Comparison of ENCODE assay signal across 12 mouse cellular contexts in the genomic region with DNA sequence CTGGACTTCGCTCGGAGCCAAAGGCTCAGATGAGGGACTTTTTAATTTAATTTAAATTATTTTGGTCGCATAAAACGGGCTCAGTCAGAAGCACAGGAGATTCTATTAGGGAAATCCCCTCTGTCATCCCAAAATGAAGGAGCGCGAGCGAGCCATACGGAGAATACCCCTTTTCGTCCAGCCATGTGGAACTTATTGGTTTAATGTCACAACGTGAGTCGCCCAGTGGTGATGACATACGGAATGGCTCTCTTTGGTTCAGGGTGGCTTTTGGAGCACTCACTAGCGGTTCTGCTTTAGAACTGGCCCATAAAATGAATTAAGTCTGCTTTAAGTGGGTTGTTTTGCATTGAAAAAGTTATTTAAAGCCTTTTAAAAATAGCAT.
DNase-seq lines count a peak whose midpoint lies in the region; ATAC-seq and TF ChIP-seq lines count a peak whose summit lies in the region.
"Had no signal": no experiment of that assay in that cellular context is flagged by ENCODE, and none has a peak within 500 bp of the region (broad histone marks: within the 10 kb centered on the region; RNA-seq: fewer than 3 reads in every experiment).

No protein-coding gene starts in this region.

- H3K9me3 ChIP-seq in heart, embryonic 12.5 days (replicated peaks) = no peaks in the 10 kb centered on the region
- H3K9me3 ChIP-seq in neural tube, embryonic 12.5 days = no peaks in the 10 kb centered on the region
- H3K9me3 ChIP-seq in limb, embryonic 14.5 days (ENCODE audit: control insufficient read depth, low read length) = no peaks in the 10 kb centered on the region
- no peaks in the 10 kb centered on the region for H3K9me3 ChIP-seq in intestine, embryonic 15.5 days
- no peaks in the 10 kb centered on the region for H3K9me3 ChIP-seq in liver, embryonic 11.5 days (ENCODE audit: control insufficient read depth, low read length)
- H3K9me3 ChIP-seq: liver, embryonic 15.5 days; megakaryocyte, embryonic 14.5 days had no signal

- 0 out of 2 replicates have a peak overlapping the region, but pooled peaks have one; percentile 35 for H3K4me2 ChIP-seq in heart, embryonic 12.5 days
- H3K4me2 ChIP-seq in neural tube, embryonic 12.5 days (replicated peaks) = peak overlapping the region; percentile 26
- peak overlapping the region; percentile 17; the same call in 1 of the 2 replicates for H3K4me2 ChIP-seq in limb, embryonic 14.5 days (replicated peaks; ENCODE audit: low read depth, low read length, severe bottlenecking)
- no peak overlapping the region for H3K4me2 ChIP-seq in intestine, embryonic 15.5 days (replicated peaks)
- no peak overlapping the region for H3K4me2 ChIP-seq in liver, embryonic 11.5 days
- H3K4me2 ChIP-seq: liver, embryonic 15.5 days had no signal

- H3K27ac ChIP-seq in heart, embryonic 12.5 days (ENCODE audit: poor library complexity, severe bottlenecking) = no peak overlapping the region
- no peak overlapping the region for H3K27ac ChIP-seq in neural tube, embryonic 12.5 days
- H3K27ac ChIP-seq in limb, embryonic 14.5 days (replicated peaks; ENCODE audit: low read depth, low read length) = no peak overlapping the region
- H3K27ac ChIP-seq in intestine, embryonic 15.5 days = no peak overlapping the region
- H3K27ac ChIP-seq in liver, embryonic 11.5 days (ENCODE audit: low read depth, low read length) = no peak overlapping the region
- H3K27ac ChIP-seq: liver, embryonic 15.5 days had no signal

- H3K27me3 ChIP-seq in heart, embryonic 12.5 days (replicated peaks) = no peaks in the 10 kb centered on the region
- no peaks in the 10 kb centered on the region for H3K27me3 ChIP-seq in neural tube, embryonic 12.5 days (replicated peaks)
- no peaks in the 10 kb centered on the region for H3K27me3 ChIP-seq in limb, embryonic 14.5 days (ENCODE audit: control insufficient read depth, insufficient read depth, low read length)
- H3K27me3 ChIP-seq in intestine, embryonic 15.5 days (replicated peaks) = no peaks in the 10 kb centered on the region
- no peaks in the 10 kb centered on the region for H3K27me3 ChIP-seq in liver, embryonic 11.5 days (replicated peaks; ENCODE audit: control insufficient read depth, insufficient read depth, low read length)
- H3K27me3 ChIP-seq: liver, embryonic 15.5 days; megakaryocyte, embryonic 14.5 days had no signal

- H3K4me1 ChIP-seq in heart, embryonic 12.5 days (replicated peaks) = peaks cover 13% of the 10 kb centered on the region
- H3K4me1 ChIP-seq in neural tube, embryonic 12.5 days = no peaks in the 10 kb centered on the region
- H3K4me1 ChIP-seq in limb, embryonic 14.5 days (ENCODE audit: control insufficient read depth, insufficient read depth, low read length) = no peaks in the 10 kb centered on the region; the same call in none of the 2 replicates
- H3K4me1 ChIP-seq in intestine, embryonic 15.5 days (replicated peaks) = no peaks in the 10 kb centered on the region
- no peaks in the 10 kb centered on the region for H3K4me1 ChIP-seq in liver, embryonic 11.5 days (replicated peaks; ENCODE audit: control insufficient read depth, insufficient read depth, low read length)
- H3K4me1 ChIP-seq: liver, embryonic 15.5 days; megakaryocyte, embryonic 14.5 days had no signal

- no peak for ATAC-seq in heart, embryonic 12.5 days (ENCODE audit: insufficient number of reproducible peaks, low FRiP score)
- no peak for ATAC-seq in neural tube, embryonic 12.5 days (ENCODE audit: low FRiP score, low read depth)
- no peak for ATAC-seq in limb, embryonic 14.5 days (ENCODE audit: low FRiP score, low read depth)
- no peak for ATAC-seq in intestine, embryonic 15.5 days
- no peak for ATAC-seq in liver, embryonic 11.5 days (replicated peaks; ENCODE audit: low FRiP score)

- intact Hi-C loops in heart, postnatal 14 days (cut with DNase I) = no loop called here

- no peak overlapping the region for H3K9ac ChIP-seq in heart, embryonic 12.5 days
- no peak overlapping the region for H3K9ac ChIP-seq in neural tube, embryonic 12.5 days
- no peak overlapping the region for H3K9ac ChIP-seq in limb, embryonic 14.5 days (ENCODE audit: low read depth, low read length, severe bottlenecking)
- H3K9ac ChIP-seq in intestine, embryonic 15.5 days = no peak overlapping the region
- H3K9ac ChIP-seq in liver, embryonic 11.5 days (ENCODE audit: low read depth, low read length) = no peak overlapping the region
- H3K9ac ChIP-seq: liver, embryonic 15.5 days had no signal

- H3K36me3 ChIP-seq in heart, embryonic 12.5 days = no peaks in the 10 kb centered on the region
- H3K36me3 ChIP-seq in neural tube, embryonic 12.5 days = no peaks in the 10 kb centered on the region
- H3K36me3 ChIP-seq in limb, embryonic 14.5 days (ENCODE audit: control insufficient read depth, insufficient read depth, low read length) = no peaks in the 10 kb centered on the region
- H3K36me3 ChIP-seq in intestine, embryonic 15.5 days = no peaks in the 10 kb centered on the region
- no peaks in the 10 kb centered on the region for H3K36me3 ChIP-seq in liver, embryonic 11.5 days (ENCODE audit: control insufficient read depth, insufficient read depth, low read length)
- H3K36me3 ChIP-seq: liver, embryonic 15.5 days had no signal

- no peak for DNase-seq in heart, postnatal 14 days
- no peak for DNase-seq in neural tube, embryonic 10.5 days (ENCODE audit: extremely low spot score, low spot score)
- no peak for DNase-seq in limb, embryonic 14.5 days (ENCODE audit: low spot score)
- no peak for DNase-seq in liver, embryonic 11.5 days (ENCODE audit: low spot score)
- no peak for DNase-seq in heart, adult 18-20 months
- DNase-seq: adrenal gland, adult 8-10 months; B cell, adult 2 months had no signal

- 86% methylated on average over 13 of the region's 13 CpGs for WGBS in heart, embryonic 12.5 days
- WGBS in neural tube, embryonic 12.5 days = 78% methylated on average over 13 of the region's 13 CpGs
- 56% methylated on average over 13 of the region's 13 CpGs for WGBS in limb, embryonic 14.5 days
- WGBS in intestine, embryonic 15.5 days = 94% methylated on average over 13 of the region's 13 CpGs
- 87% methylated on average over 13 of the region's 13 CpGs for WGBS in liver, embryonic 11.5 days

- TF ChIP-seq POLR2A in limb, embryonic 14.5 days (IDR thresholded peaks at IDR 0.05; ENCODE audit: borderline replicate concordance, extremely low read depth, insufficient read depth, insufficient read length) = no peak

- H3K4me3 ChIP-seq in heart, embryonic 12.5 days = no peak overlapping the region
- H3K4me3 ChIP-seq in neural tube, embryonic 12.5 days = no peak overlapping the region
- H3K4me3 ChIP-seq in limb, embryonic 14.5 days (replicated peaks; ENCODE audit: low read length) = no peak overlapping the region
- H3K4me3 ChIP-seq in intestine, embryonic 15.5 days (replicated peaks) = no peak overlapping the region
- H3K4me3 ChIP-seq in liver, embryonic 11.5 days (ENCODE audit: low read depth, low read length) = no peak overlapping the region
- H3K4me3 ChIP-seq: liver, embryonic 15.5 days; megakaryocyte, embryonic 14.5 days had no signal

Comparison
In these comparisons a context has a peak if more than half of its experiments do, and no peak if none do; other contexts are left out.
1. H3K4me2 ChIP-seq: peak in heart, embryonic 12.5 days (single experiment), neural tube, embryonic 12.5 days (single experiment) and limb, embryonic 14.5 days (single experiment); none in intestine, embryonic 15.5 days (single experiment) and liver, embryonic 11.5 days (single experiment).